Mouse (Mus musculus): ENCODE measurements around the gene Tdg. TPM values are rescaled to one million over a fixed set of nuclear protein-coding genes. Genes with fewer than 3 reads are reported as not detected.
"Not testable (repeated sequence)": the region's sequence is repeated elsewhere in the genome, so short reads cannot be mapped to it uniquely, and the experiment has no call there.

The Tdg gene
- polyA plus RNA-seq (2015; fragmentation: Nextera tagmentation; extraction: Ambion mirVana), result 123 and 150 TPM in 2 replicates

GRCm38 (mm10) chr10:82629586-82630255 lies at the start of gene Tdg:
Gene Tdg, plus strand, starts transcription at chr10:82629828.
- Histone ChIP-seq H3K9ac (ENCODE audit: low read depth, low read length) (peak within 1 kb of the TSS; percentile 89), H3K4me3 (ENCODE audit: low read length) (peak within 1 kb of the TSS; percentile 80), H3K27ac (ENCODE audit: low read depth, low read length) (peak within 1 kb of the TSS; percentile 90), H3K4me2 (ENCODE audit: low read length) (peak within 1 kb of the TSS; percentile 83), H3K4me1 (ENCODE audit: control insufficient read depth, insufficient read depth, low read depth, low read length) (peaks cover 14% of the 10 kb centered on the region)
- ATAC-seq, result peak; percentile 97
- not testable (repeated sequence) for H3K36me3 ChIP-seq (ENCODE audit: control insufficient read depth, insufficient read depth, low read length); H3K9me3 ChIP-seq (ENCODE audit: control insufficient read depth, low read length); H3K27me3 ChIP-seq (replicated peaks; ENCODE audit: control insufficient read depth, insufficient read depth, low read length)
- 0% methylated on average over 32 of the region's 78 CpGs for WGBS

GRCm38 (mm10) chr10:82589673-82590072 lies 40.0 kb upstream of the Tdg start:
- H3K4me3 ChIP-seq (ENCODE audit: low read length); H3K27ac ChIP-seq (ENCODE audit: low read depth, low read length); H3K36me3 ChIP-seq (ENCODE audit: control insufficient read depth, insufficient read depth, low read length); ATAC-seq; H3K27me3 ChIP-seq (replicated peaks; ENCODE audit: control insufficient read depth, insufficient read depth, low read length); H3K4me1 ChIP-seq (ENCODE audit: control insufficient read depth, insufficient read depth, low read depth, low read length); H3K9me3 ChIP-seq (ENCODE audit: control insufficient read depth, low read length); H3K9ac ChIP-seq (ENCODE audit: low read depth, low read length); H3K4me2 ChIP-seq (ENCODE audit: low read length): not testable (repeated sequence)
- WGBS, result 87% methylated on average over 9 of the region's 9 CpGs

DNA sequence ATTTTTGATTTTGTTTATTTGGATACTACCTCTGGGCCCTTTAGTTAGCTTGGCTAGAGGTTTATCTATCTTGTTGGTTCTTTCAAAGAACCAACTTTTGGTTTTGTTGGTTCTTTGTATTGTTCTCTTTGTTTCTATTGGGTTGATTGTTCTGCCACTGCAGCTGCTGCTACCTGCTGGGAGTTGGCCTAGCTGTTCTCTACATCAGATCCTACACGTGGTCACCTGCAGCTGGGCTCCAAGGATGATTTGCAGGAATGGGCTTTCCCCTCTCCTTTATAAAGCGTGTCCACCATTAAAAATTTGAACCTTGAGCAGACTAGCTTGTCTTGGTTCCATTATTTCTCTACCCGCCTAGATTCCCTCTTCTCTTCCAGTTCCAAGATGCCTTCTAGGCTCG lies 35.2 kb upstream of the Tdg start:
- not testable (repeated sequence) for ATAC-seq; H3K4me2 ChIP-seq (ENCODE audit: low read length); H3K27me3 ChIP-seq (replicated peaks; ENCODE audit: control insufficient read depth, insufficient read depth, low read length); H3K9me3 ChIP-seq (ENCODE audit: control insufficient read depth, low read length); H3K9ac ChIP-seq (ENCODE audit: low read depth, low read length); H3K4me1 ChIP-seq (ENCODE audit: control insufficient read depth, insufficient read depth, low read depth, low read length); H3K36me3 ChIP-seq (ENCODE audit: control insufficient read depth, insufficient read depth, low read length); H3K27ac ChIP-seq (ENCODE audit: low read depth, low read length); H3K4me3 ChIP-seq (ENCODE audit: low read length)
- 69% methylated on average over 4 of the region's 4 CpGs for WGBS

- no peak for ATAC-seq
- WGBS, result 28% methylated on average over 9 of the region's 9 CpGs
- Histone ChIP-seq H3K4me1 (ENCODE audit: control insufficient read depth, insufficient read depth, low read depth, low read length) (peaks cover 3% of the 10 kb centered on the region), H3K36me3 (ENCODE audit: control insufficient read depth, insufficient read depth, low read length) (no peaks in the 10 kb centered on the region; the same call in 1 of the 2 replicates), H3K27ac (ENCODE audit: low read depth, low read length) (no peak overlapping the region; the same call in 1 of the 2 replicates), H3K4me3 (ENCODE audit: low read length) (peak overlapping the region; percentile 70), H3K4me2 (ENCODE audit: low read length) (peak overlapping the region; percentile 66), H3K9ac (ENCODE audit: low read depth, low read length) (peak overlapping the region; percentile 89), H3K9me3 (ENCODE audit: control insufficient read depth, low read length) (no peaks in the 10 kb centered on the region), H3K27me3 (replicated peaks; ENCODE audit: control insufficient read depth, insufficient read depth, low read length) (no peaks in the 10 kb centered on the region)
These were observed 7.4 kb upstream of the Tdg start for GRCm38 (mm10) chr10:82622235-82622634.

GRCm38 (mm10) chr10:82622671-82623552 lies 6.7 kb upstream of the Tdg start, which contains the start of gene 1190007I07Rik:
Gene 1190007I07Rik, minus strand, starts transcription at chr10:82623228.
- under 1% methylated on average over 46 of the region's 61 CpGs for WGBS
- H3K4me2 ChIP-seq (ENCODE audit: low read length), result peak within 1 kb of the TSS; percentile 66

GRCm38 (mm10) chr10:82623553-82623932 lies 6.1 kb upstream of the Tdg start:
- not testable (repeated sequence) for H3K4me1 ChIP-seq (ENCODE audit: control insufficient read depth, insufficient read depth, low read depth, low read length); H3K9me3 ChIP-seq (ENCODE audit: control insufficient read depth, low read length); H3K27me3 ChIP-seq (replicated peaks; ENCODE audit: control insufficient read depth, insufficient read depth, low read length); H3K36me3 ChIP-seq (ENCODE audit: control insufficient read depth, insufficient read depth, low read length)
- 0% methylated on average over 2 of the region's 2 CpGs for whole genome bisulfite sequencing
- Histone ChIP-seq H3K27ac (ENCODE audit: low read depth, low read length) (peak overlapping the region; percentile 87), H3K4me2 (ENCODE audit: low read length) (peak overlapping the region; percentile 66), H3K9ac (ENCODE audit: low read depth, low read length) (peak overlapping the region; percentile 89), H3K4me3 (ENCODE audit: low read length) (peak overlapping the region; percentile 70)
- ATAC-seq, result peak; percentile 14

More at GRCm38 (mm10) chr10:82622671-82623552, 6.7 kb upstream of the Tdg start, which contains the start of gene 1190007I07Rik:
- no peaks in the 10 kb centered on the region for H3K36me3 ChIP-seq (ENCODE audit: control insufficient read depth, insufficient read depth, low read length)
- H3K9ac ChIP-seq (ENCODE audit: low read depth, low read length), result peak within 1 kb of the TSS; percentile 89
- peaks cover 3% of the 10 kb centered on the region for H3K4me1 ChIP-seq (ENCODE audit: control insufficient read depth, insufficient read depth, low read depth, low read length)
- peak within 1 kb of the TSS; percentile 70 for H3K4me3 ChIP-seq (ENCODE audit: low read length)
- peak; percentile 90 for ATAC-seq
- no peaks in the 10 kb centered on the region for H3K9me3 ChIP-seq (ENCODE audit: control insufficient read depth, low read length)
- peak within 1 kb of the TSS; percentile 87 for H3K27ac ChIP-seq (ENCODE audit: low read depth, low read length)
- no peaks in the 10 kb centered on the region for H3K27me3 ChIP-seq (replicated peaks; ENCODE audit: control insufficient read depth, insufficient read depth, low read length)

GRCm38 (mm10) chr10:82629111-82629585 lies 480 bp upstream of the Tdg start:
- Histone ChIP-seq H3K27ac (ENCODE audit: low read depth, low read length) (peak overlapping the region; percentile 75), H3K4me3 (ENCODE audit: low read length) (peak overlapping the region; percentile 80), H3K27me3 (replicated peaks; ENCODE audit: control insufficient read depth, insufficient read depth, low read length) (no peaks in the 10 kb centered on the region), H3K9me3 (ENCODE audit: control insufficient read depth, low read length) (no peaks in the 10 kb centered on the region), H3K4me1 (ENCODE audit: control insufficient read depth, insufficient read depth, low read depth, low read length) (peaks cover 14% of the 10 kb centered on the region), H3K36me3 (ENCODE audit: control insufficient read depth, insufficient read depth, low read length) (peaks cover 6% of the 10 kb centered on the region), H3K9ac (ENCODE audit: low read depth, low read length) (peak overlapping the region; percentile 68), H3K4me2 (ENCODE audit: low read length) (peak overlapping the region; percentile 68)
- 7% methylated on average over 11 of the region's 11 CpGs for WGBS
- peak; percentile 77 for ATAC-seq

DNA sequence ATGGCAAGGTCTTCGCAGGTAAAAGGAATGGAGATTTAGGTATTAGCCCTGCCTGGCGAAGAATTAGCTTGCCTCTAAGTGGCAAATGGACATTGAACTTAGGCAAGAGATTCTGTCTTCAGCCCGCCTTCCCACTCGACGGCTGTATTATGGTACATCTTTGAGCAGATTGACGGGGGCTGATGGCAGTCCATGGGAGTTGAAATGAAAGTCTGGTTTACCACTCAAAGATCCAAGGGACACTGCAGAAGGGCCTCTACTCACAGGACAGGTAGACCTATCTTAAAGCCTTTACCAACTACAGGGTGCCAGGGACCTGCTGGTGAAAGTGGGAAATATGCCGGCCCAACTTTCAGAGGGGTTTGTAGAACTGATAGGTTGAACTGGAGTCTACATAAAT lies 869 bp downstream of the Tdg start:
- Histone ChIP-seq H3K4me2 (ENCODE audit: low read length) (peak overlapping the region; percentile 83), H3K9me3 (ENCODE audit: control insufficient read depth, low read length) (no peaks in the 10 kb centered on the region), H3K27me3 (replicated peaks; ENCODE audit: control insufficient read depth, insufficient read depth, low read length) (no peaks in the 10 kb centered on the region), H3K27ac (ENCODE audit: low read depth, low read length) (peak overlapping the region; percentile 90; the same call in 1 of the 2 replicates), H3K4me3 (ENCODE audit: low read length) (peak overlapping the region; percentile 80), H3K9ac (ENCODE audit: low read depth, low read length) (peak overlapping the region; percentile 89), H3K4me1 (ENCODE audit: control insufficient read depth, insufficient read depth, low read depth, low read length) (peaks cover 14% of the 10 kb centered on the region), H3K36me3 (ENCODE audit: control insufficient read depth, insufficient read depth, low read length) (peaks cover 6% of the 10 kb centered on the region)
- ATAC-seq, result no peak
- WGBS, result 18% methylated on average over 7 of the region's 7 CpGs

DNA sequence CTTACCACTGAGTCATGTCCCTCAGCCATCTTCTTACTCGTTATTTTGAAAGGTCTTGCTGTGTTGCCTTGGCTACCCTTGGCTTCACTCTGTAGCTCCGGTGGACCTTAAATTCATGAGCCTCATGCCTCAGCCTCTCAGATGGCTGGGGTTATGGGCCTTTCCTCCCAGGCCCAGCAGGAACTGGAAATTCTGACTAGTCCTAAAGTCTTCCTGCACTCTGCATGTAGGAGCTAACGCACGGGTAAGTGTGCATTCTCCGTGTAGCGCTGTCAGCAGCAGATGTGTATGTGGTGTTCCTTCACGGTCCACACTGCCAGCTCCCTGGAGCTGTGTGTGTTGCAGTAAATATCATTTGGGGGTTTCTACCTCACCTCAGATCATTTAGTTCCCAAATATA lies 1.5 kb downstream of the Tdg start:
- Histone ChIP-seq H3K4me2 (ENCODE audit: low read length) (peak overlapping the region; percentile 83), H3K27ac (ENCODE audit: low read depth, low read length) (no peak overlapping the region), H3K9me3 (ENCODE audit: control insufficient read depth, low read length) (no peaks in the 10 kb centered on the region), H3K4me1 (ENCODE audit: control insufficient read depth, insufficient read depth, low read depth, low read length) (peaks cover 14% of the 10 kb centered on the region), H3K4me3 (ENCODE audit: low read length) (no peak overlapping the region), H3K9ac (ENCODE audit: low read depth, low read length) (no peak overlapping the region; the same call in 1 of the 2 replicates), H3K27me3 (replicated peaks; ENCODE audit: control insufficient read depth, insufficient read depth, low read length) (no peaks in the 10 kb centered on the region), H3K36me3 (ENCODE audit: control insufficient read depth, insufficient read depth, low read length) (peaks cover 6% of the 10 kb centered on the region)
- no peak for ATAC-seq
- 77% methylated on average over 7 of the region's 7 CpGs for WGBS
